22 mouse cellular contexts compared by ENCODE assay signal in the genomic region with DNA sequence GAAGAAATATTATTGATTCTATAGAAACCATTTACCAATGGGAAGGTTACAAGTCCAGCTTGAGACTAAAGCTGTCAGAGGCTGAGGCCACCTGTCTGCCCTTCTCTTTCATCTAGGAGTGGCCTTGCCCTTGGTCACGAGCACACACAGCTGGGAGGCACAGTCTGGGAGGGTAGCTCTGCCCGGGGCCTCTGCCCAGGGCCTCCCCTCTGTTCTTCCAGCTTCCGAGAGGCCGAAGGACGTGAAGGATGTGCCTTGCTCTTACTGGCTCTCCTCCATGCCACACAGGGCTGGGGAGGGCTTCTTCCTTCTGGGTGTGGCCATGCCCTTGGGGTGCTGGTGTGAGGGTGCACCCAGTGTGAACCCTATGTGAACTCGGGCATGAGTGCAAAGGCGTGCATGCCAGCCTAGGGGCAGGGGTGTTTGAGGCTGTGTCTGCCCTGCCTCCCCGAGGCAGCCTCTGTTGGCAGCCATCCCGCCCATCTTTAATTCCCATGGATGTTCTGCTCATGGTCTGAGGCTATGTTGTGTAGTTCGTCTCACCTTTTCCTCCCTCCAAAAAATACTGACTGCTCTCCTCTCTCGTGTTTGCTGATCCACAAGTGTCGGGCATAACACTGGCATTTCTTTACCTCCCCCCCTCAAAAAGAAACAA. TPM values are rescaled to one million over a fixed set of nuclear protein-coding genes. Genes with fewer than 3 reads are reported as not detected.
DNase-seq lines count a peak whose midpoint lies in the region; ATAC-seq and TF ChIP-seq lines count a peak whose summit lies in the region.
"Had no signal": no experiment of that assay in that cellular context is flagged by ENCODE, and none has a peak within 500 bp of the region (broad histone marks: within the 10 kb centered on the region; RNA-seq: fewer than 3 reads in every experiment).

No protein-coding gene starts in this region.

- no peak overlapping the region for H3ac ChIP-seq in myocyte (ENCODE audit: control insufficient read depth, insufficient read length)

- peaks cover 76% of the 10 kb centered on the region for H3K36me3 ChIP-seq in embryonic facial prominence, embryonic 13.5 days
- H3K36me3 ChIP-seq in embryonic facial prominence, embryonic 10.5 days (replicated peaks) = peaks cover 98% of the 10 kb centered on the region
- H3K36me3 ChIP-seq in limb, embryonic 15.5 days = peaks cover 70% of the 10 kb centered on the region
- H3K36me3 ChIP-seq in limb, embryonic 10.5 days = peaks cover 86% of the 10 kb centered on the region
- peaks cover 4% of the 10 kb centered on the region for H3K36me3 ChIP-seq in myocyte (ENCODE audit: control insufficient read depth, insufficient read depth)

- H3K4me1 ChIP-seq in embryonic facial prominence, embryonic 13.5 days = peaks cover 10% of the 10 kb centered on the region
- peaks cover 13% of the 10 kb centered on the region for H3K4me1 ChIP-seq in embryonic facial prominence, embryonic 10.5 days
- H3K4me1 ChIP-seq in limb, embryonic 15.5 days = peaks cover 15% of the 10 kb centered on the region
- peaks cover 15% of the 10 kb centered on the region for H3K4me1 ChIP-seq in limb, embryonic 10.5 days

- ATAC-seq in embryonic facial prominence, embryonic 13.5 days (ENCODE audit: insufficient number of reproducible peaks, insufficient read depth, low FRiP score, low TSS enrichment, low read depth) = no peak
- ATAC-seq in limb, embryonic 15.5 days (ENCODE audit: insufficient number of reproducible peaks, low FRiP score, low TSS enrichment, low read depth) = no peak; the same call in 1 of the 2 replicates

- peaks cover 4% of the 10 kb centered on the region; the same call in 1 of the 2 replicates for H3K27me3 ChIP-seq in embryonic facial prominence, embryonic 13.5 days
- H3K27me3 ChIP-seq in embryonic facial prominence, embryonic 10.5 days (replicated peaks; ENCODE audit: low read depth, poor library complexity, severe bottlenecking) = peaks cover 22% of the 10 kb centered on the region
- H3K27me3 ChIP-seq in limb, embryonic 15.5 days = no peaks in the 10 kb centered on the region
- peaks cover 16% of the 10 kb centered on the region for H3K27me3 ChIP-seq in limb, embryonic 10.5 days (ENCODE audit: low read depth, poor library complexity, severe bottlenecking)
- H3K27me3 ChIP-seq in myocyte (ENCODE audit: control insufficient read depth, insufficient read depth, insufficient read length) = no peaks in the 10 kb centered on the region
- H3K27me3 ChIP-seq: embryonic facial prominence, embryonic 15.5 days; hindbrain, embryonic 15.5 days; midbrain, embryonic 13.5 days had no signal

- TF ChIP-seq POLR2A in myocyte (IDR thresholded peaks at IDR 0.05; ENCODE audit: insufficient read length, low read depth) = no peak

- 78% methylated on average over 12 of the region's 12 CpGs for WGBS in embryonic facial prominence, embryonic 13.5 days
- WGBS in embryonic facial prominence, embryonic 10.5 days = 87% methylated on average over 12 of the region's 12 CpGs
- WGBS in limb, embryonic 15.5 days = 66% methylated on average over 12 of the region's 12 CpGs
- 87% methylated on average over 12 of the region's 12 CpGs for WGBS in limb, embryonic 10.5 days

- H3K4me2 ChIP-seq in embryonic facial prominence, embryonic 13.5 days = no peak overlapping the region
- H3K4me2 ChIP-seq in limb, embryonic 15.5 days = no peak overlapping the region
- H3K4me2 ChIP-seq in myocyte (ENCODE audit: low read depth) = no peak overlapping the region
- H3K4me2 ChIP-seq: embryonic facial prominence, embryonic 15.5 days; hindbrain, embryonic 15.5 days; limb, embryonic 13.5 days; midbrain, embryonic 13.5 days had no signal

- H3K4me3 ChIP-seq in embryonic facial prominence, embryonic 13.5 days = no peak overlapping the region
- no peak overlapping the region for H3K4me3 ChIP-seq in embryonic facial prominence, embryonic 10.5 days
- no peak overlapping the region for H3K4me3 ChIP-seq in limb, embryonic 15.5 days
- H3K4me3 ChIP-seq in limb, embryonic 10.5 days = no peak overlapping the region
- H3K4me3 ChIP-seq in myocyte = no peak overlapping the region
- H3K4me3 ChIP-seq: embryonic facial prominence, embryonic 15.5 days; heart, embryonic 12.5 days; hindbrain, embryonic 15.5 days; limb, embryonic 13.5 days; midbrain, embryonic 13.5 days had no signal

- no peak for DNase-seq in embryonic facial prominence, embryonic 10.5 days (ENCODE audit: low spot score)
- no peak for DNase-seq in limb, embryonic 10.5 days (ENCODE audit: low spot score)
- peak; percentile 47 to 52 for DNase-seq in adrenal gland, postnatal 36 days
- DNase-seq in embryo, embryonic 9.5 days (ENCODE audit: extremely low spot score) = no peak
- DNase-seq: B cell, adult 2 months; cerebellum, adult 8-10 months; heart, postnatal 14 days; kidney, adult 9 months; lung, postnatal 10 days had no signal

- H3K9ac ChIP-seq in embryonic facial prominence, embryonic 13.5 days = 0 out of 2 replicates have a peak overlapping the region, but pooled peaks have one; percentile 16
- no peak overlapping the region for H3K9ac ChIP-seq in limb, embryonic 15.5 days
- H3K9ac ChIP-seq: embryonic facial prominence, embryonic 15.5 days; heart, embryonic 12.5 days; hindbrain, embryonic 15.5 days; limb, embryonic 13.5 days; midbrain, embryonic 13.5 days had no signal

- no peak overlapping the region for H3K27ac ChIP-seq in embryonic facial prominence, embryonic 13.5 days
- H3K27ac ChIP-seq in embryonic facial prominence, embryonic 10.5 days (replicated peaks) = no peak overlapping the region
- H3K27ac ChIP-seq in limb, embryonic 15.5 days = 0 out of 2 replicates have a peak overlapping the region, but pooled peaks have one; percentile 18
- no peak overlapping the region for H3K27ac ChIP-seq in limb, embryonic 10.5 days
- H3K27ac ChIP-seq: embryonic facial prominence, embryonic 15.5 days; hindbrain, embryonic 15.5 days; limb, embryonic 13.5 days had no signal

- H3K9me3 ChIP-seq in embryonic facial prominence, embryonic 13.5 days = no peaks in the 10 kb centered on the region
- H3K9me3 ChIP-seq in embryonic facial prominence, embryonic 10.5 days = no peaks in the 10 kb centered on the region
- no peaks in the 10 kb centered on the region for H3K9me3 ChIP-seq in limb, embryonic 15.5 days
- no peaks in the 10 kb centered on the region for H3K9me3 ChIP-seq in limb, embryonic 10.5 days (replicated peaks)
- H3K9me3 ChIP-seq: embryonic facial prominence, embryonic 15.5 days; heart, embryonic 12.5 days; hindbrain, embryonic 15.5 days; limb, embryonic 13.5 days; midbrain, embryonic 13.5 days had no signal

- no peaks in the 10 kb centered on the region for H3K79me2 ChIP-seq in myocyte (ENCODE audit: control insufficient read depth, insufficient read depth)

TF ChIP-seq in myocyte, 11 proteins besides CTCF, POLR2A, EP300 and RAD21 (continues in another document):
- TF ChIP-seq MYOG (IDR thresholded peaks at IDR 0.05; ENCODE audit: control insufficient read depth in 1 of 3, insufficient read depth in 1 of 3, insufficient read length in 2 of 3, low read depth in 2 of 3) (peak in 1 of 3 experiments; percentile 53), MYOD1 (IDR thresholded peaks at IDR 0.05; ENCODE audit: control insufficient read depth in 1 of 3, insufficient read length in 2 of 3, low read depth in 2 of 3) (peak; percentile 53 to 90 (median 85))

RNA-seq across cellular contexts. Expression of a gene that starts 19.5 kb away (rescaled TPM):
- polyA plus RNA-seq in embryonic facial prominence, embryonic 13.5 days (2015; fragmentation: Nextera tagmentation; extraction: Ambion mirVana) = 3.5 and 5.4 TPM in 2 replicates
- polyA plus RNA-seq in embryonic facial prominence, embryonic 10.5 days (2016; fragmentation: Nextera tagmentation; extraction: Ambion mirVana) = 3.1 and 3.9 TPM in 2 replicates
- polyA plus RNA-seq in limb, embryonic 15.5 days (2015; fragmentation: Nextera tagmentation; extraction: Ambion mirVana) = 2.8 and 3.0 TPM in 2 replicates
- polyA plus RNA-seq in limb, embryonic 10.5 days (2016; fragmentation: Nextera tagmentation; extraction: Ambion mirVana) = 1.4 and 3.6 TPM in 2 replicates
- 10 to 100 TPM; 14.7 to 25.7 TPM for total RNA-seq in adrenal gland, postnatal 36 days (2021)
- polyA plus RNA-seq in myocyte (2012; fragmentation: generic; extraction: Trizol) = 0.16 TPM
- total RNA-seq: common myeloid progenitor, adult 5-6 weeks; megakaryocyte progenitor cell, adult 5-6 weeks; neutrophil, adult 5-6 weeks had no signal

RNA-seq across cellular contexts. Expression of a gene that starts 19.8 kb away (rescaled TPM):
- polyA plus RNA-seq in embryonic facial prominence, embryonic 13.5 days (2015; fragmentation: Nextera tagmentation; extraction: Ambion mirVana) = 96.1 and 97.1 TPM in 2 replicates
- polyA plus RNA-seq in embryonic facial prominence, embryonic 10.5 days (2016; fragmentation: Nextera tagmentation; extraction: Ambion mirVana) = 116 and 121 TPM in 2 replicates
- 89.8 and 104 TPM in 2 replicates for polyA plus RNA-seq in limb, embryonic 15.5 days (2015; fragmentation: Nextera tagmentation; extraction: Ambion mirVana)
- polyA plus RNA-seq in limb, embryonic 10.5 days (2016; fragmentation: Nextera tagmentation; extraction: Ambion mirVana) = 125 and 136 TPM in 2 replicates
- total RNA-seq in adrenal gland, postnatal 36 days (2021) = 100 to 1,000 TPM in 1 of 2 experiments, 10 to 100 TPM in 1; 94.7 to 118 TPM
- polyA plus RNA-seq in myocyte (2012; fragmentation: generic; extraction: Trizol) = 112 TPM

RNA-seq across cellular contexts. Expression of a gene that starts 26.1 kb away (rescaled TPM):
- 2.8 and 3.3 TPM in 2 replicates for polyA plus RNA-seq in embryonic facial prominence, embryonic 13.5 days (2015; fragmentation: Nextera tagmentation; extraction: Ambion mirVana)
- 2.6 TPM in 2 replicates for polyA plus RNA-seq in embryonic facial prominence, embryonic 10.5 days (2016; fragmentation: Nextera tagmentation; extraction: Ambion mirVana)
- 3.0 and 3.8 TPM in 2 replicates for polyA plus RNA-seq in limb, embryonic 15.5 days (2015; fragmentation: Nextera tagmentation; extraction: Ambion mirVana)
- polyA plus RNA-seq in limb, embryonic 10.5 days (2016; fragmentation: Nextera tagmentation; extraction: Ambion mirVana) = 2.4 and 3.8 TPM in 2 replicates
- 1 to 10 TPM in 1 of 2 experiments, under 1 TPM in 1; 0.70 to 1.3 TPM for total RNA-seq in adrenal gland, postnatal 36 days (2021)
- polyA plus RNA-seq in myocyte (2012; fragmentation: generic; extraction: Trizol) = 0.35 TPM
- total RNA-seq: gastrocnemius, adult 18-20 months; neutrophil, adult 5-6 weeks had no signal

RNA-seq across cellular contexts. Expression of a gene that starts 29.1 kb away (rescaled TPM):
- 32.5 and 33.2 TPM in 2 replicates for polyA plus RNA-seq in embryonic facial prominence, embryonic 13.5 days (2015; fragmentation: Nextera tagmentation; extraction: Ambion mirVana)
- 37.5 and 39.0 TPM in 2 replicates for polyA plus RNA-seq in embryonic facial prominence, embryonic 10.5 days (2016; fragmentation: Nextera tagmentation; extraction: Ambion mirVana)
- 26.2 and 30.5 TPM in 2 replicates for polyA plus RNA-seq in limb, embryonic 15.5 days (2015; fragmentation: Nextera tagmentation; extraction: Ambion mirVana)
- 31.6 and 42.2 TPM in 2 replicates for polyA plus RNA-seq in limb, embryonic 10.5 days (2016; fragmentation: Nextera tagmentation; extraction: Ambion mirVana)
- total RNA-seq in adrenal gland, postnatal 36 days (2021) = 10 to 100 TPM; 22.8 to 24.3 TPM
- polyA plus RNA-seq in myocyte (2012; fragmentation: generic; extraction: Trizol) = 16.5 TPM

RNA-seq across cellular contexts. Expression of a gene that starts 34.2 kb away (rescaled TPM):
- polyA plus RNA-seq in embryonic facial prominence, embryonic 13.5 days (2015; fragmentation: Nextera tagmentation; extraction: Ambion mirVana) = not detected in 2 replicates
- polyA plus RNA-seq in embryonic facial prominence, embryonic 10.5 days (2016; fragmentation: Nextera tagmentation; extraction: Ambion mirVana) = 0.36 and 0.67 TPM in 2 replicates
- not detected in 2 replicates for polyA plus RNA-seq in limb, embryonic 15.5 days (2015; fragmentation: Nextera tagmentation; extraction: Ambion mirVana)
- polyA plus RNA-seq in limb, embryonic 10.5 days (2016; fragmentation: Nextera tagmentation; extraction: Ambion mirVana) = 0.24 TPM in 1 of 2 replicates, not detected in the other
- total RNA-seq in adrenal gland, postnatal 36 days (2021) = under 1 TPM; 0.30 to 0.46 TPM
- 0.53 TPM for polyA plus RNA-seq in myocyte (2012; fragmentation: generic; extraction: Trizol)
- total RNA-seq: common myeloid progenitor, adult 5-6 weeks; neutrophil, adult 5-6 weeks had no signal
- polyA plus RNA-seq: heart, embryonic 12.5 days; limb, embryonic 13.5 days; liver, embryonic 16.5 days; midbrain, embryonic 13.5 days had no signal

Comparison
In these comparisons a context has a peak if more than half of its experiments do, and no peak if none do; other contexts are left out.
1. DNase-seq: peak in adrenal gland, postnatal 36 days (2 of 2); none in embryonic facial prominence, embryonic 10.5 days (single experiment), limb, embryonic 10.5 days (single experiment) and embryo, embryonic 9.5 days (single experiment).